Mouse (Mus musculus) embryonic facial prominence, embryonic 14.5 days (tissue): Measurements from ENCODE around the gene Nin. TPM values are rescaled to one million over a fixed set of nuclear protein-coding genes. Genes with fewer than 3 reads are reported as not detected.
"Not testable (repeated sequence)": the region's sequence is repeated elsewhere in the genome, so short reads cannot be mapped to it uniquely, and the experiment has no call there.

ENCODE experiments used
- ATAC-seq: fragments of 200-750 bp; cut with Nextera tagmentation; 2 replicates; pipeline ENCODE4 v1.8.0; 2017; ENCODE audit warnings: low read depth, moderate number of reproducible peaks, moderate TSS enrichment
- DNase-seq: peaks from one replicate; pipeline ENCODE4 v3.0.0-alpha.2; 2015; ENCODE audit warnings: low spot score
- H3K27ac ChIP-seq: fragments of 300-500 bp; sonication (generic); replicated peaks from 2 replicates; pipeline ENCODE4 v1.5.1; 2014; ENCODE audit warnings: low read depth, mild to moderate bottlenecking, low read length, moderate library complexity
- H3K27me3 ChIP-seq: fragments of 300-500 bp; sonication (generic); replicated peaks from 2 replicates; pipeline ENCODE4 v1.6.1; 2014; ENCODE audit warnings: low read length; ENCODE audit not compliant: control insufficient read depth, insufficient read depth
- H3K36me3 ChIP-seq: fragments of 300-500 bp; sonication (generic); 2 replicates; pipeline ENCODE4 v1.6.1; 2014; ENCODE audit warnings: low read length, mixed read lengths; ENCODE audit not compliant: control insufficient read depth, insufficient read depth
- H3K4me1 ChIP-seq: fragments of 300-500 bp; sonication (generic); 2 replicates; pipeline ENCODE4 v1.6.1; 2014; ENCODE audit warnings: antibody characterized with exemption, low read length; ENCODE audit not compliant: control insufficient read depth, insufficient read depth
- H3K4me2 ChIP-seq: fragments of 300-500 bp; sonication (generic); 2 replicates; pipeline ENCODE4 v1.6.1; 2014; ENCODE audit warnings: low read depth, mild to moderate bottlenecking, low read length, moderate library complexity, mixed read lengths
- H3K4me3 ChIP-seq: fragments of 300-500 bp; sonication (generic); 2 replicates; pipeline ENCODE4 v1.5.1; 2014; ENCODE audit warnings: low read depth, mild to moderate bottlenecking, low read length
- H3K9ac ChIP-seq: fragments of 300-500 bp; sonication (generic); 2 replicates; pipeline ENCODE4 v1.6.1; 2014; ENCODE audit warnings: low read depth, mild to moderate bottlenecking, low read length, moderate library complexity, mixed read lengths
- H3K9me3 ChIP-seq: fragments of 300-500 bp; sonication (generic); 2 replicates; pipeline ENCODE4 v1.6.1; 2016; ENCODE audit warnings: low read length; ENCODE audit not compliant: control insufficient read depth
- whole genome bisulfite sequencing: fragments of 180-500 bp; shearing (Covaris S2); extraction: QIAGEN DNeasy Blood & Tissue Kit; methylation state at CpG from one replicate; pipeline ENCODE4 v1.1.7; 2014; 5-methylcytosine and 5-hydroxymethylcytosine counted together
- polyA plus RNA-seq: library from polyadenylated mRNA; unstranded; fragments of >200 nt; fragmentation: Nextera tagmentation; extraction: Ambion mirVana; gene quantifications from 2 replicates; pipeline ENCODE4 v1.2.1, GENCODE M21; 2014

Gene Nin
- polyA plus RNA-seq, 1 experiment from 2014 or later, result 19.2 TPM

- H3K9me3 ChIP-seq, result no peaks in the 10 kb centered on the region
- H3K4me1 ChIP-seq, result peaks cover 15% of the 10 kb centered on the region
- no peak overlapping the region for H3K4me3 ChIP-seq
- 39% methylated on average over 20 of the region's 20 CpGs for WGBS
- H3K27me3 ChIP-seq, result no peaks in the 10 kb centered on the region
- peak; percentile 35; the same call in 1 of the 2 replicates for ATAC-seq
- H3K4me2 ChIP-seq, result 0 out of 2 replicates have a peak overlapping the region, but pooled peaks have one; percentile 23
- H3K36me3 ChIP-seq, result no peaks in the 10 kb centered on the region
- DNase-seq, result peak; percentile 56
- peak overlapping the region; percentile 81 for H3K27ac ChIP-seq
- H3K9ac ChIP-seq, result no peak overlapping the region
Observed at GRCm38 (mm10) chr12:70144637-70145448, 31.3 kb upstream of the Nin start.

GRCm38 (mm10) chr12:70144106-70144587 lies 30.6 kb upstream of the Nin start:
- WGBS, result 17% methylated on average over 3 of the region's 3 CpGs
- Histone ChIP-seq H3K4me1 (peaks cover 15% of the 10 kb centered on the region), H3K27ac (peak overlapping the region; percentile 81)
- ATAC-seq, result peak; percentile 80
- not testable (repeated sequence) for H3K9ac ChIP-seq, H3K9me3 ChIP-seq, H3K27me3 ChIP-seq, H3K36me3 ChIP-seq, H3K4me2 ChIP-seq, H3K4me3 ChIP-seq
- peak; percentile 80 for DNase-seq

GRCm38 (mm10) chr12:70140993-70141576 lies 27.6 kb upstream of the Nin start:
- ATAC-seq, result no peak

DNA sequence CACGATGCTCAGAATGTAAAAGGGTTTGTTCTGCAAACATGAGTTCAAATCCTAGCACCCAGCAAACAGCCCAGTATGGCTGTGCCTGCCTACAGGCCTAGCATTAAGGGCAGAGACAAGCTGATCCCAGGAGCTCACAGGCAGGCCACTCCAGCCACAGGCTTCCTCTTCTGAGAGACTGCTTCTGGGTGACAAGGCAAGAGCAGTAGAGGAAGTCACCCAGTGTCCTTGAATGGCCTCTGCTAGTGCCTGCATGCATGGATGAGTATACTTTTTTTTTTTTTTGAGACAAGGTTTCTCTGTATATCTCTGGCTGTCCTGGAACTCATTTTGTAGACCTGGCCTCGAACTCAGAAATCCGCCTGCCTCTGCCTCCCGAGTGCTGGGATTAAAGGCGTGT lies 27.0 kb upstream of the Nin start:
- Histone ChIP-seq H3K4me2 (no peak overlapping the region), H3K9ac (no peak overlapping the region), H3K27me3 (no peaks in the 10 kb centered on the region), H3K4me1 (peaks cover 4% of the 10 kb centered on the region; the same call in 1 of the 2 replicates), H3K4me3 (no peak overlapping the region), H3K9me3 (no peaks in the 10 kb centered on the region), H3K36me3 (no peaks in the 10 kb centered on the region), H3K27ac (no peak overlapping the region)
- no peak for DNase-seq
- 94% methylated on average over 5 of the region's 5 CpGs for WGBS
- no peak for ATAC-seq

More at GRCm38 (mm10) chr12:70140993-70141576, 27.6 kb upstream of the Nin start:
- Histone ChIP-seq H3K27ac (no peak overlapping the region), H3K4me1 (peaks cover 4% of the 10 kb centered on the region; the same call in 1 of the 2 replicates), H3K4me3 (no peak overlapping the region), H3K9me3 (no peaks in the 10 kb centered on the region), H3K36me3 (no peaks in the 10 kb centered on the region), H3K9ac (no peak overlapping the region), H3K4me2 (no peak overlapping the region), H3K27me3 (no peaks in the 10 kb centered on the region)
- WGBS, result 91% methylated on average over 5 of the region's 5 CpGs
- no peak for DNase-seq

GRCm38 (mm10) chr12:70139871-70140270 lies 26.4 kb upstream of the Nin start:
- Histone ChIP-seq H3K9me3 (no peaks in the 10 kb centered on the region), H3K4me2 (no peak overlapping the region), H3K27ac (no peak overlapping the region), H3K9ac (no peak overlapping the region), H3K27me3 (no peaks in the 10 kb centered on the region), H3K4me3 (no peak overlapping the region), H3K4me1 (peaks cover 3% of the 10 kb centered on the region; the same call in 1 of the 2 replicates), H3K36me3 (no peaks in the 10 kb centered on the region)
- DNase-seq (no peak), ATAC-seq (no peak)
- WGBS, result 70% methylated on average over 4 of the region's 4 CpGs

DNA sequence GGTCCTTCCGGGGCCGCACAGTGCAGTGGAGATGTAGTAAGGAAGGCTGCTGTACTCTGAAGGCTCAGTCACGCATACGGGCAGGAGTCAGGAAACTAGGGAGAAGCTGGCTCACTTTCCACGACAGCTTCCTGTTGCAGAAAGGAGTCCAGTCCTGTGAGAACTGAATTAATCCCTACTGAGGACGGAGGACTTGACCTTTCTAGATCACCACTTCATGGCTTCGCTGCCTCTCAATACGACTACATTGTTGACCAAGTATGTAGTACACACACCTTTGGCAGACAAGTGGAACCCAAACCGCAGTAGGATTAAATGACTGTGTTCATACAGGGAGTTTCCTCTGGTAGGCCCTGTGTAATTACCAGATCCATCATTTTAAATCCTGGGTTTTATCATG lies 24.1 kb upstream of the Nin start:
- H3K4me3 ChIP-seq, result no peak overlapping the region
- H3K36me3 ChIP-seq, result no peaks in the 10 kb centered on the region
- no peak for DNase-seq
- no peaks in the 10 kb centered on the region for H3K27me3 ChIP-seq
- WGBS, result 66% methylated on average over 9 of the region's 9 CpGs
- H3K9ac ChIP-seq, result no peak overlapping the region
- H3K9me3 ChIP-seq, result no peaks in the 10 kb centered on the region
- no peaks in the 10 kb centered on the region for H3K4me1 ChIP-seq
- no peak overlapping the region for H3K4me2 ChIP-seq
- no peak for ATAC-seq
- no peak overlapping the region for H3K27ac ChIP-seq

DNA sequence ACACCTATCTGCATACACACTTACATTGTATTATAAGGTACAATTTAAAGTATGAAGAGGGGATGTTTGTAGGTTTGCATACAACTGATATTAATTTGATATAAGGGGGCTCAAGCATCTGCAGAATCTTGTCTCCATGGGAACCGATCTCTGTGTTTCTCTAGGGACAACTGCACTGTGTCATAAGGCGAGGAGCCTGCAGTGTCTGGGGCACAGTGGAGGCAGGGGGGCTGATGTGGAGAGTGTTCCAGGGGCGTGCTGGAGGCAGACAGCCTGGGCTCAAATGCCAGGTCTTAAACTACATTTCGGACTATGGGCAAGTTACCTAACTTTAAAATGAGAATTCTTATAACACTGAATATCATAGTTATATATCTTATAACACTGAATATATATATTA lies 23.6 kb upstream of the Nin start:
- ATAC-seq (no peak), DNase-seq (no peak)
- Histone ChIP-seq H3K4me2 (no peak overlapping the region), H3K36me3 (no peaks in the 10 kb centered on the region), H3K9ac (no peak overlapping the region), H3K27ac (no peak overlapping the region), H3K9me3 (no peaks in the 10 kb centered on the region), H3K27me3 (no peaks in the 10 kb centered on the region), H3K4me3 (no peak overlapping the region), H3K4me1 (no peaks in the 10 kb centered on the region)
- 68% methylated on average over 4 of the region's 4 CpGs for WGBS

- Histone ChIP-seq H3K9me3 (no peaks in the 10 kb centered on the region), H3K36me3 (no peaks in the 10 kb centered on the region), H3K4me3 (no peak overlapping the region), H3K27me3 (no peaks in the 10 kb centered on the region), H3K27ac (no peak overlapping the region), H3K4me2 (no peak overlapping the region), H3K9ac (no peak overlapping the region), H3K4me1 (no peaks in the 10 kb centered on the region)
- peak; percentile 48 for DNase-seq
- ATAC-seq, result 0 out of 2 replicates have a peak, but pooled peaks have one; percentile 34
- 61% methylated on average over 12 of the region's 12 CpGs for WGBS
Observed at GRCm38 (mm10) chr12:70136185-70136756, 22.8 kb upstream of the Nin start.
